Mouse (Mus musculus) CH12.LX (cell line): Measurements from ENCODE around the gene Rai14. TPM values are rescaled to one million over a fixed set of nuclear protein-coding genes. Genes with fewer than 3 reads are reported as not detected.

Experiments
- DNase-seq: peaks from one replicate; pipeline ENCODE4 v3.0.0-alpha.2; 2013; ENCODE audit errors: extremely low read depth
- H3K27ac ChIP-seq: 2 replicates; pipeline ENCODE4 v1.5.1; 2012; ENCODE audit warnings: low read depth, mild to moderate bottlenecking, control low read depth, moderate library complexity; ENCODE audit not compliant: insufficient read depth
- H3K27me3 ChIP-seq: replicated peaks from 2 replicates; pipeline ENCODE3; 2012; ENCODE audit warnings: inconsistent platforms
- H3K36me3 ChIP-seq, 2 experiments: replicated peaks in 1 of 2; 2 replicates each; pipeline versions ENCODE3 to v1.6.1; 2012; ENCODE audit warnings: inconsistent platforms in 1 of 2, low read length in 1 of 2, mild to moderate bottlenecking in 1 of 2, mixed read lengths in 1 of 2, moderate library complexity in 1 of 2; ENCODE audit not compliant: control insufficient read depth in 1 of 2, insufficient read depth in 1 of 2
- H3K4me1 ChIP-seq, 2 experiments: 2 replicates each; pipeline ENCODE4 v1.6.1; 2012; ENCODE audit warnings: inconsistent platforms in 1 of 2, moderate library complexity in 1 of 2; ENCODE audit not compliant: insufficient read depth in 2 of 2, control insufficient read depth in 1 of 2
- H3K4me2 ChIP-seq: 2 replicates; pipeline ENCODE4 v1.6.1; 2012; ENCODE audit warnings: low read depth, mild to moderate bottlenecking, control low read depth; ENCODE audit not compliant: poor library complexity, insufficient read depth, severe bottlenecking
- H3K4me3 ChIP-seq, 3 experiments: fragments of 150-350 bp in 1 of 3; sonication (generic) in 1 of 3; replicated peaks in 1 of 3; 2 replicates each; pipeline versions ENCODE3 to v1.5.1; 2011 to 2012; ENCODE audit warnings: low read depth in 2 of 3, low read length in 2 of 3, mild to moderate bottlenecking in 2 of 3, moderate library complexity in 2 of 3, control low read depth in 1 of 3, improper control_type of control experiment in 1 of 3, inconsistent platforms in 1 of 3, mixed read lengths in 1 of 3; ENCODE audit not compliant: poor library complexity in 1 of 3
- H3K79me2 ChIP-seq: replicated peaks from 2 replicates; pipeline ENCODE4 v1.6.1; 2012; ENCODE audit warnings: mild to moderate bottlenecking, moderate library complexity; ENCODE audit not compliant: control insufficient read depth, poor library complexity, insufficient read depth, severe bottlenecking; ENCODE audit errors: extremely low read depth
- H3K9ac ChIP-seq: 2 replicates; pipeline ENCODE4 v1.6.1; 2012; ENCODE audit warnings: low read depth, mild to moderate bottlenecking, control low read depth, moderate library complexity; ENCODE audit not compliant: insufficient read depth
- H3K9me3 ChIP-seq: replicated peaks from 2 replicates; pipeline ENCODE3; 2012; ENCODE audit warnings: low read length, inconsistent platforms, mixed read lengths
- ELF1 ChIP-seq: IDR thresholded peaks from 2 replicates; pipeline ENCODE4 v1.6.1; 2014; ENCODE audit warnings: low read depth, mild to moderate bottlenecking, inconsistent platforms, low read length, improper control_type of control experiment
- ETS1 ChIP-seq: conservative IDR thresholded peaks from 2 replicates; pipeline ENCODE4 v1.6.1; 2012; ENCODE audit warnings: low read depth, mild to moderate bottlenecking, inconsistent platforms, low read length, improper control_type of control experiment, moderate library complexity
- IRF4 ChIP-seq: IDR thresholded peaks from 2 replicates; pipeline ENCODE4 v1.6.1; 2014; ENCODE audit warnings: low read depth, mild to moderate bottlenecking, inconsistent platforms, low read length, improper control_type of control experiment
- JUN ChIP-seq: IDR thresholded peaks from 2 replicates; pipeline ENCODE4 v1.6.1; 2011; ENCODE audit warnings: low read depth, mild to moderate bottlenecking, low read length, improper control_type of control experiment, moderate library complexity; ENCODE audit not compliant: insufficient read depth
- JUND ChIP-seq: conservative IDR thresholded peaks from 2 replicates; pipeline ENCODE4 v1.6.1; 2011; ENCODE audit warnings: low read depth, low read length, improper control_type of control experiment
- NRF1 ChIP-seq: IDR thresholded peaks from 2 replicates; pipeline ENCODE4 v1.6.1; 2014; ENCODE audit warnings: low read depth, mild to moderate bottlenecking, inconsistent platforms, low read length, improper control_type of control experiment, moderate library complexity
- POLR2A ChIP-seq: IDR thresholded peaks from 2 replicates; pipeline ENCODE4 v1.6.1; 2011; ENCODE audit warnings: low read depth, mild to moderate bottlenecking, improper control_type of control experiment, low read length
- RAD21 ChIP-seq: IDR thresholded peaks from 2 replicates; pipeline ENCODE4 v1.6.1; 2011; ENCODE audit warnings: low read depth, mild to moderate bottlenecking, low read length, improper control_type of control experiment, moderate library complexity
- SIN3A ChIP-seq: IDR thresholded peaks from 2 replicates; pipeline ENCODE4 v1.6.1; 2012; ENCODE audit warnings: low read length, improper control_type of control experiment, inconsistent platforms
- SMC3 ChIP-seq: IDR thresholded peaks from 2 replicates; pipeline ENCODE4 v1.6.1; 2011; ENCODE audit warnings: low read depth, low read length, improper control_type of control experiment
- TBP ChIP-seq: conservative IDR thresholded peaks from 2 replicates; pipeline ENCODE4 v1.6.1; 2011; ENCODE audit warnings: low read depth, low read length, improper control_type of control experiment
- TCF12 ChIP-seq: IDR thresholded peaks from 2 replicates; pipeline ENCODE4 v1.6.1; 2014; ENCODE audit warnings: low read depth, mild to moderate bottlenecking, inconsistent platforms, low read length, improper control_type of control experiment
- UBTF ChIP-seq: IDR thresholded peaks from 2 replicates; pipeline ENCODE4 v1.6.1; 2012; ENCODE audit warnings: low read depth, mild to moderate bottlenecking, inconsistent platforms, low read length, improper control_type of control experiment, moderate library complexity
- USF2 ChIP-seq: conservative IDR thresholded peaks from 2 replicates; pipeline ENCODE4 v1.6.1; 2011; ENCODE audit warnings: low read depth, low read length, improper control_type of control experiment
- ZKSCAN1 ChIP-seq: IDR thresholded peaks from 2 replicates; pipeline ENCODE4 v1.6.1; 2012; ENCODE audit warnings: low read depth, inconsistent platforms, low read length, improper control_type of control experiment, borderline replicate concordance
- ZNF384 ChIP-seq: IDR thresholded peaks from 2 replicates; pipeline ENCODE4 v1.6.1; 2012; ENCODE audit warnings: low read depth, low read length, improper control_type of control experiment, inconsistent platforms
- dilution Hi-C: fragments of 300-500 bp; cut with MboI; formaldehyde crosslinking; loops from 2 replicates; pipeline ENCODE4 v1.14.3; 2020; ENCODE audit warnings: low sequenced_read_pairs; ENCODE audit not compliant: extremely low pct_unique_long_range_greater_than_20kb, extremely low pct_ligation_motif_present
- in situ Hi-C: fragments of 300-500 bp; cut with MboI; formaldehyde crosslinking; loops from 3 replicates; pipeline ENCODE4 v1.14.3; 2019; ENCODE audit warnings: low sequenced_read_pairs, low pct_ligation_motif_present, low pct_unique_long_range_greater_than_20kb, mixed read lengths
- polyA plus RNA-seq: library from polyadenylated mRNA; unstranded; fragments of >175 nt; gene quantifications from 2 replicates; pipeline ENCODE4 v1.2.1, GENCODE M21; 2012; ENCODE audit warnings: low read depth; ENCODE audit not compliant: insufficient read length
- total RNA-seq, 2 experiments: library from RNA; depleted of rRNA; stranded (reverse); fragments of 300-350 nt in 1 of 2; fragments of >200 nt in 1 of 2; gene quantifications; 2 replicates each; pipeline ENCODE4 v1.2.3; 2012 to 2014

Rai14 gene
- total and polyA plus RNA-seq, 3 experiments = 7.5 to 14.1 (median 9.6) TPM

GRCm38 (mm10) chr15:10531352-10531751 is 183.1 kb downstream of the Rai14 start:
- no peak overlapping the region for H3K27ac ChIP-seq
- DNase-seq = no peak
- no peak overlapping the region for H3K4me3 ChIP-seq
- no peaks in the 10 kb centered on the region for H3K79me2 ChIP-seq
- no peak overlapping the region for H3K4me2 ChIP-seq
- peaks cover 3 to 14% of the 10 kb centered on the region in 2 experiments; a peak in 3 of 4 replicates for H3K4me1 ChIP-seq
- no peaks in the 10 kb centered on the region for H3K36me3 ChIP-seq
- TF ChIP-seq ETS1 (no peak), UBTF (no peak), ZNF384 (no peak), ZKSCAN1 (no peak), RAD21 (no peak)
- dilution Hi-C loops (no loop called here), in situ Hi-C loops (no loop called here)
- H3K27me3 ChIP-seq = no peaks in the 10 kb centered on the region
- no peaks in the 10 kb centered on the region for H3K9me3 ChIP-seq
- H3K9ac ChIP-seq = no peak overlapping the region

GRCm38 (mm10) chr15:10525896-10526295 is 188.5 kb downstream of the Rai14 start:
- in situ Hi-C loops = no loop called here

More at GRCm38 (mm10) chr15:10525896-10526295, 188.5 kb downstream of the Rai14 start:
- Histone ChIP-seq H3K9ac (no peak overlapping the region), H3K27ac (no peak overlapping the region), H3K4me2 (no peak overlapping the region), H3K79me2 (no peaks in the 10 kb centered on the region), H3K4me1 (no peaks in the 10 kb centered on the region), H3K9me3 (no peaks in the 10 kb centered on the region), H3K4me3 (no peak overlapping the region), H3K36me3 (no peaks in the 10 kb centered on the region), H3K27me3 (no peaks in the 10 kb centered on the region)
- TF ChIP-seq SIN3A = no peak
- TF ChIP-seq TBP = no peak
- TF ChIP-seq JUND = no peak
- TF ChIP-seq ELF1 = no peak
- TF ChIP-seq USF2 = no peak
- no peak for TF ChIP-seq SMC3
- TF ChIP-seq TCF12 = no peak
- TF ChIP-seq IRF4 = no peak
- TF ChIP-seq JUN = no peak
- TF ChIP-seq NRF1 = no peak
- no peak for TF ChIP-seq POLR2A
- no peak for DNase-seq
- dilution Hi-C loops = no loop called here

Other genes starting within 250 kb of the Rai14 start
- 21.6 and 24.4 TPM in 2 replicates for gene Dnajc21, start 244.1 kb downstream of the Rai14 start, total RNA-seq (2012; rRNA removed)
- gene Dnajc21, start 244.1 kb downstream of the Rai14 start, total RNA-seq (2014; rRNA removed) = 27.6 and 28.4 TPM in 2 replicates
- gene Dnajc21, start 244.1 kb downstream of the Rai14 start, polyA plus RNA-seq = 63.2 and 67.7 TPM in 2 replicates
- 25.3 and 36.8 TPM in 2 replicates for gene Brix1, start 228.7 kb downstream of the Rai14 start, total RNA-seq (2012; rRNA removed)
- 93.4 and 118 TPM in 2 replicates for gene Brix1, start 228.7 kb downstream of the Rai14 start, total RNA-seq (2014; rRNA removed)
- 354 and 355 TPM in 2 replicates for gene Brix1, start 228.7 kb downstream of the Rai14 start, polyA plus RNA-seq
- 37.6 and 43.3 TPM in 2 replicates for gene Rad1, start 228.6 kb downstream of the Rai14 start, total RNA-seq (2012; rRNA removed)
- gene Rad1, start 228.6 kb downstream of the Rai14 start, total RNA-seq (2014; rRNA removed) = 81.7 and 92.8 TPM in 2 replicates
- 34.0 and 34.7 TPM in 2 replicates for gene Rad1, start 228.6 kb downstream of the Rai14 start, polyA plus RNA-seq
- gene Ttc23l, start 156.0 kb downstream of the Rai14 start, total RNA-seq (2012; rRNA removed) = not detected in 2 replicates
- gene Ttc23l, start 156.0 kb downstream of the Rai14 start, total RNA-seq (2014; rRNA removed) = 0.15 TPM in 1 of 2 replicates, not detected in the other
- gene Ttc23l, start 156.0 kb downstream of the Rai14 start, polyA plus RNA-seq = 0.16 and 0.31 TPM in 2 replicates
- gene C1qtnf3, start 237.7 kb upstream of the Rai14 start, total RNA-seq (2012; rRNA removed) = not detected in 2 replicates
- not detected in 2 replicates for gene C1qtnf3, start 237.7 kb upstream of the Rai14 start, total RNA-seq (2014; rRNA removed)
- 0.10 TPM in 1 of 2 replicates, not detected in the other for gene C1qtnf3, start 237.7 kb upstream of the Rai14 start, polyA plus RNA-seq